In genomic region chr7:37565371-37565770, GRCm38 (mm10) we compare ENCODE assay signal across 12 mouse cellular contexts.
DNase-seq lines count a peak whose midpoint lies in the region; ATAC-seq and TF ChIP-seq lines count a peak whose summit lies in the region.
"Had no signal": no experiment of that assay in that cellular context is flagged by ENCODE, and none has a peak within 500 bp of the region (broad histone marks: within the 10 kb centered on the region; RNA-seq: fewer than 3 reads in every experiment).

No protein-coding gene starts in this region.

- H3K4me2 ChIP-seq in forebrain, embryonic 12.5 days, result 0 out of 2 replicates have a peak overlapping the region, but pooled peaks have one; percentile 6
- peak overlapping the region; percentile 33; the same call in 1 of the 2 replicates for H3K4me2 ChIP-seq in hindbrain, embryonic 14.5 days (replicated peaks)
- no peak overlapping the region for H3K4me2 ChIP-seq in midbrain, embryonic 16.5 days (ENCODE audit: low read length)

- no peak for DNase-seq in layer of hippocampus, adult 2 months (ENCODE audit: low spot score in 2 of 2)
- no peak for DNase-seq in layer of hippocampus, postnatal 36 days
- DNase-seq in hindbrain, embryonic 14.5 days (ENCODE audit: low spot score), result no peak
- DNase-seq in heart, adult 18-20 months, result no peak
- no peak for DNase-seq in right cerebral cortex, postnatal 10 days (ENCODE audit: low spot score in 2 of 2)
- no peak for DNase-seq in cerebellum, adult 9-10 months
- DNase-seq: cerebellum, postnatal 14 days; heart, adult 2 months; lung, adult 2 months; spleen, adult 18-20 months had no signal

- H3K27me3 ChIP-seq in forebrain, embryonic 12.5 days, result 0 out of 2 replicates have a peak, but pooled peaks cover 6% of the 10 kb centered on the region
- no peaks in the 10 kb centered on the region for H3K27me3 ChIP-seq in hindbrain, embryonic 14.5 days (ENCODE audit: control insufficient read depth, insufficient read depth, low read length)
- H3K27me3 ChIP-seq in midbrain, embryonic 16.5 days (ENCODE audit: control insufficient read depth, insufficient read depth, low read depth, low read length), result no peaks in the 10 kb centered on the region

- no peaks in the 10 kb centered on the region for H3K9me3 ChIP-seq in forebrain, embryonic 12.5 days
- H3K9me3 ChIP-seq in hindbrain, embryonic 14.5 days (ENCODE audit: control insufficient read depth, low read length), result no peaks in the 10 kb centered on the region
- H3K9me3 ChIP-seq in midbrain, embryonic 16.5 days (replicated peaks; ENCODE audit: control insufficient read depth, low read length, poor library complexity, severe bottlenecking), result no peaks in the 10 kb centered on the region

- H3K4me1 ChIP-seq in forebrain, embryonic 12.5 days, result peaks cover 62% of the 10 kb centered on the region
- H3K4me1 ChIP-seq in hindbrain, embryonic 14.5 days (replicated peaks; ENCODE audit: control insufficient read depth, insufficient read depth, low read length), result peaks cover 60% of the 10 kb centered on the region
- H3K4me1 ChIP-seq in midbrain, embryonic 16.5 days (ENCODE audit: control insufficient read depth, insufficient read depth, low read length), result peaks cover 46% of the 10 kb centered on the region

- WGBS in forebrain, embryonic 12.5 days, result 22% methylated on average over 8 of the region's 8 CpGs
- 30% methylated on average over 8 of the region's 8 CpGs for WGBS in hindbrain, embryonic 14.5 days
- 28% methylated on average over 8 of the region's 8 CpGs for WGBS in midbrain, embryonic 16.5 days

- no peak for ATAC-seq in forebrain, embryonic 12.5 days (ENCODE audit: low FRiP score)
- ATAC-seq in hindbrain, embryonic 14.5 days (ENCODE audit: low FRiP score), result no peak
- no peak for ATAC-seq in midbrain, embryonic 16.5 days

- H3K27ac ChIP-seq in layer of hippocampus, adult 2 months, result peak overlapping the region; percentile 90
- peak overlapping the region; percentile 47 for H3K27ac ChIP-seq in forebrain, embryonic 12.5 days
- peak overlapping the region; percentile 57 for H3K27ac ChIP-seq in hindbrain, embryonic 14.5 days
- peak overlapping the region; percentile 0; the same call in 1 of the 2 replicates for H3K27ac ChIP-seq in midbrain, embryonic 16.5 days (ENCODE audit: low read length)
- H3K27ac ChIP-seq: heart, adult 2 months had no signal

- no peak overlapping the region for H3K4me3 ChIP-seq in layer of hippocampus, adult 2 months
- H3K4me3 ChIP-seq in forebrain, embryonic 12.5 days (replicated peaks), result no peak overlapping the region
- no peak overlapping the region for H3K4me3 ChIP-seq in hindbrain, embryonic 14.5 days (replicated peaks; ENCODE audit: low read length)
- no peak overlapping the region for H3K4me3 ChIP-seq in midbrain, embryonic 16.5 days (ENCODE audit: low read depth, low read length)
- H3K4me3 ChIP-seq: heart, adult 2 months had no signal

- H3K9ac ChIP-seq in forebrain, embryonic 12.5 days, result no peak overlapping the region
- no peak overlapping the region for H3K9ac ChIP-seq in hindbrain, embryonic 14.5 days
- H3K9ac ChIP-seq in midbrain, embryonic 16.5 days (ENCODE audit: low read depth, low read length), result no peak overlapping the region

- TF ChIP-seq CTCF in layer of hippocampus, adult 2 months (conservative IDR thresholded peaks at IDR 0.05), result no peak

- peaks cover 24% of the 10 kb centered on the region for H3K36me3 ChIP-seq in forebrain, embryonic 12.5 days (replicated peaks)
- peaks cover 15% of the 10 kb centered on the region; the same call in 1 of the 2 replicates for H3K36me3 ChIP-seq in hindbrain, embryonic 14.5 days (replicated peaks; ENCODE audit: control insufficient read depth, insufficient read depth)
- H3K36me3 ChIP-seq in midbrain, embryonic 16.5 days (ENCODE audit: control insufficient read depth, insufficient read depth, low read length), result no peaks in the 10 kb centered on the region

Comparison
In these comparisons a context has a peak if more than half of its experiments do, and no peak if none do; other contexts are left out.
1. H3K27ac ChIP-seq: peak in every context shown above with its lines; median percentile 90 in layer of hippocampus, adult 2 months; 57 in hindbrain, embryonic 14.5 days; 47 in forebrain, embryonic 12.5 days; 0 in midbrain, embryonic 16.5 days.